Mouse (Mus musculus): ENCODE measurements around the gene Asap3. TPM values are rescaled to one million over a fixed set of nuclear protein-coding genes. Genes with fewer than 3 reads are reported as not detected.
A peak's percentile ranks its signal among the peaks of the same experiment; 100 is the strongest.

Asap3 gene
- polyA plus RNA-seq, 1 experiment from 2014 or later = 8.1 TPM

- Histone ChIP-seq H3K9me3 (no peaks in the 10 kb centered on the region), H3K27me3 (no peaks in the 10 kb centered on the region), H3K9ac (no peak overlapping the region), H3K36me3 (no peaks in the 10 kb centered on the region), H3K27ac (no peak overlapping the region), H3K4me2 (no peak overlapping the region), H3K4me3 (no peak overlapping the region), H3K4me1 (peaks cover 24% of the 10 kb centered on the region)
- 93% methylated on average over 4 of the region's 4 CpGs for WGBS
- no peak for ATAC-seq (ENCODE audit: borderline replicate concordance, extremely low read depth, low FRiP score, low TSS enrichment)
Measured at GRCm38 (mm10) chr4:136263555-136263954, 57.4 kb downstream of the Asap3 start.

- ATAC-seq (ENCODE audit: borderline replicate concordance, extremely low read depth, low FRiP score, low TSS enrichment) = no peak
- H3K9ac ChIP-seq = no peak overlapping the region
- 74% methylated on average over 9 of the region's 9 CpGs for WGBS
Measured at GRCm38 (mm10) chr4:136266716-136267343, 60.7 kb downstream of the Asap3 start.

GRCm38 (mm10) chr4:136268912-136269311 lies 62.7 kb downstream of the Asap3 start:
- 91% methylated on average over 1 of the region's 1 CpGs for WGBS

More at GRCm38 (mm10) chr4:136266716-136267343, 60.7 kb downstream of the Asap3 start:
- no peaks in the 10 kb centered on the region for H3K9me3 ChIP-seq
- H3K27me3 ChIP-seq = no peaks in the 10 kb centered on the region
- no peaks in the 10 kb centered on the region for H3K36me3 ChIP-seq
- peaks cover 5% of the 10 kb centered on the region for H3K4me1 ChIP-seq
- H3K4me3 ChIP-seq = no peak overlapping the region
- no peak overlapping the region for H3K27ac ChIP-seq
- H3K4me2 ChIP-seq = no peak overlapping the region

GRCm38 (mm10) chr4:136270648-136271047 lies 64.5 kb downstream of the Asap3 start:
- Histone ChIP-seq H3K27ac (no peak overlapping the region), H3K4me3 (no peak overlapping the region), H3K4me1 (no peaks in the 10 kb centered on the region), H3K9ac (no peak overlapping the region), H3K27me3 (no peaks in the 10 kb centered on the region), H3K4me2 (no peak overlapping the region), H3K9me3 (peaks cover 8% of the 10 kb centered on the region; the same call in 1 of the 2 replicates), H3K36me3 (no peaks in the 10 kb centered on the region)
- WGBS = 83% methylated on average over 8 of the region's 8 CpGs
- ATAC-seq (ENCODE audit: borderline replicate concordance, extremely low read depth, low FRiP score, low TSS enrichment) = no peak

More at GRCm38 (mm10) chr4:136268912-136269311, 62.7 kb downstream of the Asap3 start:
- no peak overlapping the region for H3K4me2 ChIP-seq
- no peaks in the 10 kb centered on the region for H3K27me3 ChIP-seq
- ATAC-seq (ENCODE audit: borderline replicate concordance, extremely low read depth, low FRiP score, low TSS enrichment) = no peak
- H3K4me3 ChIP-seq = no peak overlapping the region
- H3K4me1 ChIP-seq = no peaks in the 10 kb centered on the region
- peaks cover 8% of the 10 kb centered on the region; the same call in 1 of the 2 replicates for H3K9me3 ChIP-seq
- H3K36me3 ChIP-seq = no peaks in the 10 kb centered on the region
- no peak overlapping the region for H3K9ac ChIP-seq
- no peak overlapping the region for H3K27ac ChIP-seq

GRCm38 (mm10) chr4:136281097-136281496 lies 74.9 kb downstream of the Asap3 start:
- Histone ChIP-seq H3K36me3 (no peaks in the 10 kb centered on the region), H3K4me2 (no peak overlapping the region), H3K27me3 (no peaks in the 10 kb centered on the region), H3K4me1 (peaks cover 32% of the 10 kb centered on the region), H3K9ac (no peak overlapping the region), H3K4me3 (no peak overlapping the region), H3K9me3 (no peaks in the 10 kb centered on the region), H3K27ac (no peak overlapping the region)
- ATAC-seq (ENCODE audit: borderline replicate concordance, extremely low read depth, low FRiP score, low TSS enrichment) = no peak
- 80% methylated on average over 8 of the region's 8 CpGs for WGBS

GRCm38 (mm10) chr4:136281611-136282010 lies 75.4 kb downstream of the Asap3 start:
- peaks cover 34% of the 10 kb centered on the region for H3K4me1 ChIP-seq
- no peak overlapping the region for H3K27ac ChIP-seq
- WGBS = 50% methylated on average over 9 of the region's 9 CpGs
- no peak for ATAC-seq (ENCODE audit: borderline replicate concordance, extremely low read depth, low FRiP score, low TSS enrichment)
- no peak overlapping the region for H3K4me3 ChIP-seq
- no peak overlapping the region for H3K4me2 ChIP-seq
- H3K27me3 ChIP-seq = no peaks in the 10 kb centered on the region
- no peaks in the 10 kb centered on the region for H3K9me3 ChIP-seq
- no peak overlapping the region for H3K9ac ChIP-seq
- H3K36me3 ChIP-seq = no peaks in the 10 kb centered on the region

GRCm38 (mm10) chr4:136282621-136283480 lies 76.7 kb downstream of the Asap3 start:
- no peaks in the 10 kb centered on the region for H3K27me3 ChIP-seq
- no peak overlapping the region for H3K4me3 ChIP-seq
- ATAC-seq (ENCODE audit: borderline replicate concordance, extremely low read depth, low FRiP score, low TSS enrichment) = no peak
- peaks cover 8% of the 10 kb centered on the region for H3K36me3 ChIP-seq
- peak overlapping the region; percentile 32; the same call in 1 of the 2 replicates for H3K9ac ChIP-seq
- peak overlapping the region; percentile 95 for H3K27ac ChIP-seq
- WGBS = 38% methylated on average over 10 of the region's 10 CpGs
- peaks cover 44% of the 10 kb centered on the region for H3K4me1 ChIP-seq
- H3K4me2 ChIP-seq = peak overlapping the region; percentile 19; the same call in 1 of the 2 replicates
- no peaks in the 10 kb centered on the region for H3K9me3 ChIP-seq

- no peaks in the 10 kb centered on the region for H3K27me3 ChIP-seq
- H3K4me1 ChIP-seq = peaks cover 44% of the 10 kb centered on the region
- H3K4me3 ChIP-seq = no peak overlapping the region
- no peaks in the 10 kb centered on the region for H3K9me3 ChIP-seq
- ATAC-seq (ENCODE audit: borderline replicate concordance, extremely low read depth, low FRiP score, low TSS enrichment) = no peak
- peak overlapping the region; percentile 95 for H3K27ac ChIP-seq
- H3K4me2 ChIP-seq = peak overlapping the region; percentile 74
- H3K36me3 ChIP-seq = peaks cover 17% of the 10 kb centered on the region
- no peak overlapping the region for H3K9ac ChIP-seq
- WGBS = 30% methylated on average over 2 of the region's 2 CpGs
Measured at GRCm38 (mm10) chr4:136283783-136284182, 77.6 kb downstream of the Asap3 start.

GRCm38 (mm10) chr4:136284455-136284854 lies 78.3 kb downstream of the Asap3 start, which contains the start of gene Zfp46:
TSS of gene Zfp46 (plus strand) at chr4:136284683.
- Histone ChIP-seq H3K36me3 (peaks cover 23% of the 10 kb centered on the region), H3K4me2 (peak within 1 kb of the TSS; percentile 74), H3K9me3 (no peaks in the 10 kb centered on the region), H3K27me3 (no peaks in the 10 kb centered on the region), H3K27ac (peak within 1 kb of the TSS; percentile 95), H3K4me3 (peak within 1 kb of the TSS; percentile 71), H3K9ac (peak within 1 kb of the TSS; percentile 71), H3K4me1 (peaks cover 44% of the 10 kb centered on the region)
- peak; percentile 23; the same call in 1 of the 2 replicates for ATAC-seq (ENCODE audit: borderline replicate concordance, extremely low read depth, low FRiP score, low TSS enrichment)
- 10% methylated on average over 5 of the region's 5 CpGs for WGBS

- peak overlapping the region; percentile 31 for H3K9ac ChIP-seq
- peak overlapping the region; percentile 95 for H3K27ac ChIP-seq
- peak overlapping the region; percentile 71 for H3K4me3 ChIP-seq
- peaks cover 44% of the 10 kb centered on the region for H3K4me1 ChIP-seq
- H3K27me3 ChIP-seq = no peaks in the 10 kb centered on the region
- no peak; the same call in none of the 2 replicates for ATAC-seq (ENCODE audit: borderline replicate concordance, extremely low read depth, low FRiP score, low TSS enrichment)
- no peaks in the 10 kb centered on the region for H3K9me3 ChIP-seq
- H3K4me2 ChIP-seq = peak overlapping the region; percentile 74
- 14% methylated on average over 6 of the region's 6 CpGs for WGBS
- peaks cover 28% of the 10 kb centered on the region for H3K36me3 ChIP-seq
Measured at GRCm38 (mm10) chr4:136284891-136285290, 78.7 kb downstream of the Asap3 start.

- Histone ChIP-seq H3K4me1 (peaks cover 44% of the 10 kb centered on the region), H3K27me3 (no peaks in the 10 kb centered on the region), H3K4me2 (peak overlapping the region; percentile 74), H3K27ac (peak overlapping the region; percentile 95), H3K9me3 (no peaks in the 10 kb centered on the region), H3K9ac (peak overlapping the region; percentile 71), H3K4me3 (peak overlapping the region; percentile 71), H3K36me3 (peaks cover 33% of the 10 kb centered on the region)
- under 1% methylated on average over 25 of the region's 25 CpGs for WGBS
- peak; percentile 95 for ATAC-seq (ENCODE audit: borderline replicate concordance, extremely low read depth, low FRiP score, low TSS enrichment)
Measured at GRCm38 (mm10) chr4:136285348-136285810, 79.2 kb downstream of the Asap3 start.

Measured in lung, embryonic 15.5 days (tissue).